Mouse (Mus musculus) olfactory bulb, adult 2 months (tissue): Measurements from ENCODE around the gene Slc35d2.

Experiments used
- CTCF ChIP-seq: fragments of 200-500 bp; IDR thresholded peaks from 2 replicates; pipeline ENCODE4 v1.5.1; 2012; ENCODE audit warnings: low read depth, mild to moderate bottlenecking, low read length, moderate library complexity; ENCODE audit not compliant: insufficient read depth
- POLR2A ChIP-seq: fragments of 200-500 bp; IDR thresholded peaks from 2 replicates; pipeline ENCODE4 v1.6.1; 2012; ENCODE audit warnings: mild to moderate bottlenecking, low read depth, low read length, moderate library complexity; ENCODE audit not compliant: insufficient read depth

DNA sequence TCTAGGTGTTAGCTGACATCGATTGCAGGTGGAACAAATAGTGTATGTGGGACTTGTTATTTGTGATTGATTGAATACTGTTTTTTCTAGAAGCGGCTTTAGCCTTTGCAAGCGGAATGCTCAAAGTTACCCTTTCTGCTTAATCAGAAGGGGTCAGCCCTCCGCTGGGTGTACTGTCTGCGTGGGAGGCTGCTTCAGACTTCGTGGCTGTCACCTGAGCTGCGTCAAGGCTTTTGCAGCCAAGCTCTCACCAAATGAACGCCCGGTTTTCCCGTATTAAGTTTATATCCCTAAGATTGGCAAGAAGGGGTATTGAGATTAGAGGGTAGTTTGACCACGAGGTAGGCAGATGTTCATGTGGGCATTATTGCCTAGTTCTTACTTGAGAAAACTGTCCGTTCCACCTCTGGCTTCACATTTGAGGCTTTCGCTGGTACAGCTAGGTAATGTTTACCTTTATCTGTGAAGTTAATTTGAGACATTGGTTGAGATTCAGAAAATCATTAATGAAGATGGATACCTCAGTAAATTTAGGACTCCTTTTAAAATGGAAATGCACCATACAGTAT is 34.1 kb upstream of the Slc35d2 start:
- TF ChIP-seq POLR2A: no peak
- no peak for TF ChIP-seq CTCF
